Mouse (Mus musculus): ENCODE measurements around the gene Lamc3.

DNA sequence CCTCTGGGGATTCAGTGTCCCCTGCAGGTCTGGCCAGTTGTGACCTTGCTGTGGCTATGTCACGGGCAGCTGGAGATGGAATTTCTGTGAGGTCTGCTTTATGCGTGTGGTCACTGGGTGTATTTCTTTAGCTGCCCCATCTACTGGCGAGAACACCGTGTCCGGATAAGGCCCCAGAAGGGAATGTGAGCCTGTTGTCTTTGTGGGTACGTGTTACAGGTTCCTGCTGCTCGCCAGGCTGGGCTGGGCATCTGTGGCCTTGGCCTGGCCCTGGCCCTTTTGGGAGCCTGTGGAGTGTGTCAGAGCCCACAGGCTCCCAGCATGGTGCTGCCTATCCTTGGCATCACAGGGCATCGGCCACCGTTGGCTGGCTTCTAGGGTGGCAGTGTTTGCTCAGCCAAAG lies 67.7 kb downstream of the Lamc3 start:
- TF ChIP-seq CTCF (IDR thresholded peaks at IDR 0.05; ENCODE audit: control insufficient read depth, insufficient read depth, low read length) (no peak), POLR2A (IDR thresholded peaks at IDR 0.05; ENCODE audit: borderline replicate concordance, control insufficient read depth, low read depth, low read length) (no peak)
